30 mouse cellular contexts compared by ENCODE assay signal in genomic region chr2:4773911-4774310, GRCm38 (mm10). TPM values are rescaled to one million over a fixed set of nuclear protein-coding genes. Genes with fewer than 3 reads are reported as not detected.
"Had no signal": no experiment of that assay in that cellular context is flagged by ENCODE, and none has a peak within 500 bp of the region (broad histone marks: within the 10 kb centered on the region; RNA-seq: fewer than 3 reads in every experiment).

No protein-coding gene starts in this region.

- H3K36me3 ChIP-seq: limb, embryonic 10.5 days; limb, embryonic 12.5 days; limb, embryonic 13.5 days; limb, embryonic 15.5 days; liver, embryonic 12.5 days; liver, embryonic 13.5 days; liver, embryonic 15.5 days; lung, embryonic 15.5 days; midbrain, embryonic 10.5 days; midbrain, embryonic 12.5 days; midbrain, embryonic 13.5 days; midbrain, embryonic 15.5 days; neural tube, embryonic 12.5 days had no signal

- H3K4me3 ChIP-seq: limb, embryonic 10.5 days; limb, embryonic 12.5 days; limb, embryonic 13.5 days; limb, embryonic 15.5 days; liver, embryonic 12.5 days; liver, embryonic 13.5 days; liver, embryonic 15.5 days; lung, embryonic 15.5 days; megakaryocyte, embryonic 14.5 days; midbrain, embryonic 10.5 days; midbrain, embryonic 12.5 days; midbrain, embryonic 13.5 days; midbrain, embryonic 15.5 days; myocyte; neural tube, embryonic 12.5 days had no signal

- H3K4me1 ChIP-seq: limb, embryonic 10.5 days; limb, embryonic 12.5 days; limb, embryonic 13.5 days; limb, embryonic 15.5 days; liver, embryonic 12.5 days; liver, embryonic 13.5 days; liver, embryonic 15.5 days; lung, embryonic 15.5 days; megakaryocyte, embryonic 14.5 days; midbrain, embryonic 10.5 days; midbrain, embryonic 12.5 days; midbrain, embryonic 13.5 days; midbrain, embryonic 15.5 days; neural tube, embryonic 12.5 days had no signal

- H3K27ac ChIP-seq: limb, embryonic 10.5 days; limb, embryonic 12.5 days; limb, embryonic 13.5 days; limb, embryonic 15.5 days; liver, embryonic 12.5 days; liver, embryonic 13.5 days; liver, embryonic 14.5 days; liver, embryonic 15.5 days; lung, embryonic 15.5 days; macrophage; midbrain, embryonic 10.5 days; midbrain, embryonic 12.5 days; midbrain, embryonic 13.5 days; midbrain, embryonic 15.5 days; neural tube, embryonic 12.5 days had no signal

- H3K9me3 ChIP-seq: limb, embryonic 10.5 days; limb, embryonic 12.5 days; limb, embryonic 13.5 days; limb, embryonic 15.5 days; liver, embryonic 12.5 days; liver, embryonic 13.5 days; liver, embryonic 15.5 days; lung, embryonic 15.5 days; megakaryocyte, embryonic 14.5 days; midbrain, embryonic 10.5 days; midbrain, embryonic 12.5 days; midbrain, embryonic 13.5 days; midbrain, embryonic 15.5 days; neural tube, embryonic 12.5 days had no signal

- H3K27me3 ChIP-seq: limb, embryonic 12.5 days; limb, embryonic 13.5 days; limb, embryonic 15.5 days; liver, embryonic 12.5 days; liver, embryonic 13.5 days; liver, embryonic 15.5 days; lung, embryonic 15.5 days; megakaryocyte, embryonic 14.5 days; midbrain, embryonic 12.5 days; midbrain, embryonic 13.5 days; midbrain, embryonic 15.5 days; neural tube, embryonic 12.5 days had no signal

- DNase-seq: left cerebral cortex, postnatal 4 days; liver; liver, embryonic 13.5 days; liver, postnatal 0 days; lung, adult 18-20 months; lung, adult 2 months; lung, embryonic 14.5 days; lung, postnatal 10 days; lung, postnatal 14 days; lung, postnatal 36 days; lung, postnatal 4 days; midbrain, embryonic 14.5 days had no signal

RNA-seq across cellular contexts. Expression of gene Bend7, which starts 56.3 kb away (rescaled TPM):
- total RNA-seq: megakaryocyte, adult 5-6 weeks; monocyte, adult 5-6 weeks had no signal
- polyA plus RNA-seq: myocyte had no signal
